ENCODE assay signal across 8 mouse cellular contexts in the genomic region with DNA sequence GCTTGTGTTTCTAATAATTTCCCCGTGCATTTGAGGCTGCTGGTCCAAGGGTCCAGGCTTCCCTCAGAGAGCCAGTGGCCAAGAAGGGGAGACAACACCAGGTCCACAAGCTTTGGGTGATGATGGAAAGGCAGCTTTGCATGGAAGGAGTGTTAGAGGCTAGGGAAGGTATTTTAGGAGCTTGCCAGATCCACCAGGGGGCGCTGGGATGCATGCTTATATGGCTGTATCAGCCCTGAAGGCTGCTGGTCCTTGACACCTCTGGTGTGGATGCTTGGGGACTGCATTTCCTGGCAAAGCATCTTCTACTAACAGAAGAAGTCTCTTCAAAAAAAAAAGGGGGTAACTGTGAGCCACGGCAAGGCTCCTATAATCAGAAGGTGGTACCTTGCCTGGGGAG. TPM values are rescaled to one million over a fixed set of nuclear protein-coding genes. Genes with fewer than 3 reads are reported as not detected.
DNase-seq lines count a peak whose midpoint lies in the region; ATAC-seq lines count a peak whose summit lies in the region.

No protein-coding gene starts in this region.

- peak; percentile 69 for DNase-seq in CD4-positive helper T cell, adult 2 months (ENCODE audit: low read depth, low spot score)
- peak; percentile 37 for DNase-seq in gastrocnemius, postnatal 25 days
- peak; percentile 86 for DNase-seq in layer of hippocampus, adult 11-12 months (ENCODE audit: low spot score)
- DNase-seq in lung, postnatal 10 days = peak; percentile 85
- peak; percentile 88 for DNase-seq in retina, postnatal 1 day
- DNase-seq in thymus, postnatal 36 days = peak; percentile 68 to 73

- peak; percentile 64 for ATAC-seq in activated CD4-positive, CD25-positive, alpha-beta regulatory T cell, adult 4 months
- peak; percentile 70 for ATAC-seq in common myeloid progenitor, adult 5-6 weeks (replicated peaks; ENCODE audit: low read depth, poor library complexity, severe bottlenecking)

RNA-seq across cellular contexts. Expression of a gene that starts 37.5 kb away (rescaled TPM):
- not detected for polyA plus RNA-seq in activated CD4-positive, CD25-positive, alpha-beta regulatory T cell, adult 4 months (2017; shearing (Covaris generic))
- not detected in 2 replicates for total RNA-seq in common myeloid progenitor, adult 5-6 weeks (2017)
- not detected for total RNA-seq in gastrocnemius, postnatal 25 days (2021)

RNA-seq across cellular contexts. Expression of a gene that starts 47.7 kb away (rescaled TPM):
- polyA plus RNA-seq in activated CD4-positive, CD25-positive, alpha-beta regulatory T cell, adult 4 months (2017; shearing (Covaris generic)) = not detected
- not detected in 2 replicates for total RNA-seq in common myeloid progenitor, adult 5-6 weeks (2017)
- 1 to 10 TPM; 1.6 to 7.0 TPM for total RNA-seq in gastrocnemius, postnatal 25 days (2021)

Comparison
In these comparisons a context has a peak if more than half of its experiments do, and no peak if none do; other contexts are left out.
1. Peak in every context shown above with its lines: DNase-seq and ATAC-seq.
2. DNase-seq: peak in every context shown above with its lines; median percentile 88 in retina, postnatal 1 day; 86 in layer of hippocampus, adult 11-12 months; 85 in lung, postnatal 10 days; 70 in thymus, postnatal 36 days; 69 in CD4-positive helper T cell, adult 2 months; 37 in gastrocnemius, postnatal 25 days.